Mouse (Mus musculus) hindbrain, embryonic 15.5 days (tissue): ENCODE measurements around the gene Ccnk. TPM values are rescaled to one million over a fixed set of nuclear protein-coding genes. Genes with fewer than 3 reads are reported as not detected.

Source experiments
- polyA plus RNA-seq: library from polyadenylated mRNA; unstranded; fragments of >200 nt; fragmentation: Nextera tagmentation; extraction: Ambion mirVana; gene quantifications from 2 replicates; pipeline ENCODE4 v1.2.1, GENCODE M21; 2015

The Ccnk gene
- polyA plus RNA-seq, 1 experiment from 2014 or later, result 2.8 TPM

Other genes with a start within 250 kb of the Ccnk start
- 20.5 and 24.4 TPM in 2 replicates for gene Bcl11b, start 176.0 kb upstream of the Ccnk start, polyA plus RNA-seq
- 95.6 and 95.9 TPM in 2 replicates for gene Setd3, start 265 bp upstream of the Ccnk start, polyA plus RNA-seq
- 13.7 and 14.7 TPM in 2 replicates for gene Ccdc85c, start 95.8 kb downstream of the Ccnk start, polyA plus RNA-seq
- 2.7 and 2.9 TPM in 2 replicates for gene Hhipl1, start 126.7 kb downstream of the Ccnk start, polyA plus RNA-seq
- gene Cyp46a1, start 154.8 kb downstream of the Ccnk start, polyA plus RNA-seq, result 30.8 and 32.2 TPM in 2 replicates
- 58.2 and 60.4 TPM in 2 replicates for gene Eml1, start 191.4 kb downstream of the Ccnk start, polyA plus RNA-seq